Mouse (Mus musculus) liver, adult 2 months (tissue): ENCODE results near the gene A3galt2.
A peak's percentile ranks its signal among the peaks of the same experiment; 100 is the strongest.

Experiments
- CTCF ChIP-seq: fragments of 200-500 bp; IDR thresholded peaks from 2 replicates; pipeline ENCODE4 v1.5.1; 2011; ENCODE audit warnings: low read depth, low read length, control low read depth
- POLR2A ChIP-seq: fragments of 200-500 bp; IDR thresholded peaks from 2 replicates; pipeline ENCODE4 v1.6.1; 2011; ENCODE audit warnings: low read length, control low read depth; ENCODE audit not compliant: insufficient read depth; ENCODE audit errors: extremely low read depth

DNA sequence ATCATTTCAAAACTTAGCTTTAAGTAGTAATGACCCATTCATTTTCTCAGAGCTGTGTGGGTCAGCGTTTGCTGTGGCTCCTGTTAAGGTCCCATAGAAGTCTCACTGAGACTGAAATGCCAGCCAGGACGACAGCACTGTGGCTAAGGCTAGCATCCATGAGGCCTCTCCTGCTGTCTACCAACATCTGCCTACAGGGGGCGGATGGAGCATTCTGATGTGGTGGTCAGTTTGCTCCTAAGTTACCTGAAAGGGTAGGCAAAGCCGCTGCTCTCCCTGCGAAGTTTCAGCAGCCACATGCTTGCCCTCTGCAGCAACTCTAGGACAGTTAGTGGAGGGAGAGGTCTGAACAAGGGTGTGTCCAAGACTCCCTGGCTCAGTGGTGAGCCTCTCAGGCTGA, 4.2 kb upstream of the A3galt2 start:
- TF ChIP-seq POLR2A, result no peak
- peak; percentile 32 for TF ChIP-seq CTCF
